Mouse (Mus musculus) layer of hippocampus, postnatal 10 days (tissue): ENCODE data around the gene Fam217b. TPM values are rescaled to one million over a fixed set of nuclear protein-coding genes. Genes with fewer than 3 reads are reported as not detected.

Experiments used
- DNase-seq, 2 experiments: peaks; one replicate each; pipeline ENCODE4 v3.0.0; 2021; ENCODE audit warnings: low spot score in 2 of 2
- long read RNA-seq: library from polyadenylated mRNA; stranded (forward); transcript quantifications from one replicate; pipeline ENCODE4 v2.0.0, GENCODE M21; 2023
- total RNA-seq, 2 experiments: library from RNA; stranded (reverse); gene quantifications; 2 replicates each; pipeline ENCODE4 v1.2.3; 2021

Gene Fam217b
- 10 to 100 TPM; 27.9 to 30.7 TPM for total RNA-seq
- long read RNA-seq, full-length matches to known transcripts: 5 of 8 reads
- long read RNA-seq, partial matches to known transcripts: 0 of 8 reads
- long read RNA-seq, other reads (novel, unspliced or antisense): 3 of 8 reads

DNA sequence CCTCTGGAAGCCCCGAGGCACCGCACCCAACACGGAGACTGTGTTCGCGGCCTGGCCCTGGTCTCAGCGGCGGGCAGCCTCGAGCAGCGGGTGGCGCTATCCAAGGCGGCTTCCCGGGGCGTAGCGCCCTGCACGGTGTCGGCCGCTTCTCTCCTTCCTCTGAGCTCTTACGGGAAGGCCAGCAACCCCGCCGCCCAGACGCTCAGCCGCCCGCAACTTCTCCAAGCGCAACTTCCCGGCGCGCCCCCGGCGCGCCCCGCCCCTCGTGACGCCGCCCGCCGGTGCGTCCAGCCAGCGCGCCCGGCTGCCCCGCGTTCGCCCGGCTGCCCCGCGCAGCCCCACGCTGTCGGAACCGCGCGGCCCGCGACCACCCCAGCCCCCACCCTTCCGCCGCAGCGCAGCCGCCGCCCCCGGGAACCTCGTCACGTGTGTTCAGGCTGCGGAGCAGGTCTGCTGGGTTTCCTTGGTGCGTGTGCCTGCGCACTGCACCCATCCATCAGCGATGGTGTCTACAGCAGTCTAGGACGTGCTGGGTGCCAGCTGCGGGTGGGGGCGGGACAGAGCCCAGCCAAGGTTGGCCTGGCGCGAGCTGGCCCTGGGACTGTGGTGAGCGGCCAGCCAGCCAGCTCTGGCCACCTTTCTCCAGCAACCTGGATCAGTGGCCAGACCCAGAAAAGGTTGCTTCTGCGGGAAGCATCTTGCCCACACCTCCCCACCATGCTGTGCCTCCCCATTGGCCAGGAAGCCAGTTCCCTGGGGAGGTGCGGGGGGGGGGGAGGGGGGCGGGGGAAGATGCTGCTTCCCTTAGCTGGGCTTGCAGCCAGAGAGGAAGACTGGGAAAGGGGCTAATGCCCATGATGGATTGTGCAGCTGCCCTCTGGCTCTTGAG is at the start of gene Fam217b, which contains the start of gene Ppp1r3d:
TSS of gene Fam217b (plus strand) at position 264 of the 889 bp plus-strand sequence.
TSS of gene Ppp1r3d (minus strand) at position 212 of the 889 bp plus-strand sequence.
- DNase-seq: peak; percentile 56 to 67

DNA sequence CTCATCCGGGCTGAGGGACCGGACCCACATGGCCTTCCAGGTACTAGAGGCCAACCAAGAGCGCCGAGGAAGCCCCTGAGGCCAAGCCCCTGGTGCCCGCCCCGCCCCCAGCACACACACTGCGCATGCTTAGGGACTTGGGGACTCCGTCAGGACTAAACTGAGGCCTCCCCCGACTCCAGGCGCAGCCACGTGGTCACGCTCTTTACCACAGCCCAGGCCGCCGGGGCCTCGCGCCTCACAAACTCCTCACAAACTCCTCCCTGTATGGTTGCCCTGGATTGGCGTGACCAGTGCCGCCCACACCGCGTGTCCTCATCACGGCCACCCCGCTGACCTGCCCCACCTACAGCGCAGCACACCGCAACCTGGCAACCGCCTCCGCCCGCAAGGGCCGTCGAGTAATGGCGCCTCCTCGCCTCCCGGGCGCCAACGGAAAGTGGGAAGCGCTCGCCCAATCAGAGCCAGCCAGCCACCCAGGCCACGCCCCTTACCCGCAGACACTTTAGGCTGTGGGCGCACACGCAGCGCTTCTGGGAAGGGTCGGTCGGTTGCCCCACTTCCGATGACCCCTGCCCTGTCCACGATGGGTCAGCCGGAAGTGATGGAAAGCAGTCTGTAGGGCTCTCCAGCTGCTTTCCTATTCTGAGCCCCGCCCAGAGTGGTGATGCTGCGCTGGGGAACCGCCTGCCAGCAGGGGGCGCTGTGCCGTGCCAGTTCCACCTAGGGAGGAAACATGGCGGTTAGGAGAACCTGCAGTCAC is 7.1 kb upstream of the Fam217b start, which contains the start of gene Sycp2:
TSS of gene Sycp2 (minus strand) at position 633 of the 763 bp plus-strand sequence.
- peak in 1 of 2 experiments; percentile 4 for DNase-seq

- no peak for DNase-seq
These were observed 5.3 kb upstream of the Fam217b start for GRCm38 (mm10) chr2:178409024-178409423.

DNA sequence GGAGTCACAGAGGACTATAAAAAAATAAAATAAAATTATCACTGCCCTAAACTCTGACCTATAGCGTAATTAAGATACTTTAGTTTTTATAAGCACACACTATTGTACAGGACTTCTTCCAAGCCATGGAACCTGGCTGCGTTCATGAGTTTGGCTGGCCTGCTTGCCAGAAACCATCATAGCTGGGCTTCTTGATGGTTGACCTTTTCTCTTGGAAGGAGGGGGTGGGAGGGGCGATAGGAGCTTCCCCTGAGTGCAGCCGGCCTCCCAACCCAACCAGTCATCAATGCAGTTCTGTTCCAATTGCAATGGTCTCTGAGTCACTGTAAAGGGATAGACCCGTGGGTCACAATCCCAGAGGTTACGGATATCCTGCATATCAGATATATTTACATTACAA is 4.0 kb upstream of the Fam217b start:
- DNase-seq: peak in 1 of 2 experiments; percentile 2

GRCm38 (mm10) chr2:178412598-178412997 is 1.7 kb upstream of the Fam217b start:
- peak in 1 of 2 experiments; percentile 10 for DNase-seq

GRCm38 (mm10) chr2:178413081-178413480 is 1.2 kb upstream of the Fam217b start:
- DNase-seq: peak; percentile 37 to 42

DNA sequence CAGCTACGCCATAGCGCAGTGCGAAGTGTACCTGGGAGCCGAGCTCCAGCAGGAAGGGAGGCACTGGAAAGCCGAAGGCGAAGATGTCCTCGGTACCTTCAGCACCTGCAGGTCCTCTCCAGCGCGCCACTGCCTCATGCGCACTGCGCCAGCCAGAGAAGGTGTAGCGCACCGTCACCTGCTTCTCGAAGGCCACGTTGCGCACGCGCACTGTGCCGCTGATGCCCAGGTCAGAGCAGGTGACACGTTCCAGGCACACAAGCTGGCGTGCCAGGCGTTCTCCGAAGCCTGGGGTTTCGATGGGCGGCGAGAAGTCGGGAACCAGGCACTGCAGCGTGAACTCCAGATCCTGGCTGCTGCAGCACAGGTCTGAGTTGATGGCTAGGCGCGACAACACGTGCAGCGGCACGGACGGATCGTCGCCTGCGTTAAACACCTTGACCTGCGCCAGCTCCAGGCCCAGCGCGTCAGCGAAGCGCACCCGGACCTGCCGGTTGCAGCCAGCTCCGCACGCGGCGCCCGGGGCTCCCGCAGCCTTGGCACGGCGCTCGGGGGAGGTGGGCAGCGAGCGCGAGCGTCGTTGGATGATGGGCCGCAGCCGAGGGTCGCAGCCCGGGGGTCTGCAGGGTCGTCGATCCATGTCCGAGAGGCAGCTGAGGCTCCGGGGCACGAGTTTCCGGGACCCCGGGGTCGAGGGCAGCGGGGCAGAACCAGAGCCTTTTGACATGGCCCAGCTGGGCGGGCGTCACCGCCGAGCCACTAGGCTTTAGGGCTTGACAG is 653 bp upstream of the Fam217b start:
- peak; percentile 30 to 57 for DNase-seq

GRCm38 (mm10) chr2:178415150-178415448 is 775 bp downstream of the Fam217b start:
- DNase-seq: no peak

DNA sequence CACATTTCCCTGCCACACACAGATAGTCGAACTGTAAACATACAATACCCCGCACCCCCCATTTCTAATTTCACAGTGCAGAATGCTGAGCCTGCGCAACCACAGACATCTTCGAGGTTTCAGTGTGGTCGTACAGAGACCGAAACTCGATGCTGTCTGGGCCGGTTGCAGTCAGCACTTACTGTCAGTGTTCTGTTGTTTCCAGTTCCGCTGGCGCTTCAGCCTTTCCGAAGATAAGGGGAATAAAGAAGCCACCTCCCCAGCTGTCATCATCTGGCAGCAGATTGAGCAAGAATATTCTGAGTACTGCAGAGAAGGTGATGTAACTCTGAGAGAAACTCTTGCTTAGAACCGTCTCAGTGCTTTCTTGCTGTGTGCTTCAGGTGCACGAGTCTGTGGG is 2.1 kb downstream of the Fam217b start:
- peak in 1 of 2 experiments; percentile 19 for DNase-seq

- DNase-seq: peak in 1 of 2 experiments; percentile 11
These were observed 2.6 kb downstream of the Fam217b start for GRCm38 (mm10) chr2:178416970-178417369.

DNA sequence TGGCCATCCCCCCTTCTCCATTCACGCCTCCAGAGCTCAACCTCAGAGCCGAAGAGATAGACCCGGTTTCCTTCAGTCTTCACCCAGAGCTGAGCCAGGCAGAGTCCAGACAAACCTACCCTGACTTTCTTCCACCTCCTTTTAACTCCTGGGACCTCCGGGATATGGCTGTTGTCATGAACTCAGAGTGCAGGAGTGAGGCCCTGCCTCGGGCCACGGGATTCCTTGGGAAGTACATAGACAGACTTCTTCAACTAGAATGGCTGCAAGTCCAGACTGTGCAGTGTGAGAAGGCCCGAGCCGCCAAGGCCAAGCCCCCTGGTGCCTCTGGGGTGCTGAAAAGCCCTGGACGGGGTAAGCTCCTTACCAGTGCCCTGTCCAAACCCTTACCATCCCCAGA is 6.3 kb downstream of the Fam217b start:
- peak in 1 of 2 experiments; percentile 7 for DNase-seq

DNA sequence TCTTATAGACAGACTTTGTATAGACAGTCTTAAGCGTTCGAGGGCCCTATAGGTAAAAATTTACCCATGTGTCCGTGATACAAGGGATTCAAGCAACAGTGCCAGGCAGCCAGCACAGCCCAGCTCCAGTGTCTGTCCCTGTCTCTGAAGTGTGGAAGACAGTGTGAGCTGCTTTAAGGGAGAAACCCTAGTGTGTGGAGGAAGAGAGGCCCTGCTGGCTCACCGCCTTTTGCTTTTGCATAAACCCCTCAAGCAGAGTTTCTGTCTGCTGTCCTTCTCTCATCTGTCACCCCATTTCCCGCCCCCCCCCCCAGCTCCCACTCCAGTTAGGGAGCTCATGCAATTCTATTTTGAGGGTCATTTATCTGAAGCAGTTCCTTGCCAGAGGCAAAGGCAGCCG is 7.3 kb downstream of the Fam217b start:
- peak in 1 of 2 experiments; percentile 10 for DNase-seq

DNA sequence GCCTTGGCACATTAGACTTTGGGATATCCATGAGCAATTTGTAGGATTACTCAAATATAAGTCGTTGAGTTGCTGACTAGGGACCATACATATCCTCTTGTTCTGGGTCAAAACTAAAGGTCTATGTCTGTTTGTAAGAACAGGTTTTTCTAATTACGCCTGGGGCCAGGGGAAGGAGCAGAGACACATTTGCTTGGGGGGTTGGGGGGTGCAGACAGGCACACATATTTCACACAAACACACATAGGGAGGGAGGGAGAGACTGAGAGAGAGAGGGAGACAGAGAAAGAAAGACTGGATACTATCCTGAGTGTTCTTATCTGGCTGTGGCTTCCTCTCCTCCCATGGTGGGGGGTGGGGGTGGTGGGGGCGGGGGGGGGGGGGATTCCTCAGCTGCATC is 7.9 kb downstream of the Fam217b start:
- DNase-seq: no peak

- DNase-seq: no peak
These were observed 8.9 kb downstream of the Fam217b start for GRCm38 (mm10) chr2:178423223-178423622.

DNA sequence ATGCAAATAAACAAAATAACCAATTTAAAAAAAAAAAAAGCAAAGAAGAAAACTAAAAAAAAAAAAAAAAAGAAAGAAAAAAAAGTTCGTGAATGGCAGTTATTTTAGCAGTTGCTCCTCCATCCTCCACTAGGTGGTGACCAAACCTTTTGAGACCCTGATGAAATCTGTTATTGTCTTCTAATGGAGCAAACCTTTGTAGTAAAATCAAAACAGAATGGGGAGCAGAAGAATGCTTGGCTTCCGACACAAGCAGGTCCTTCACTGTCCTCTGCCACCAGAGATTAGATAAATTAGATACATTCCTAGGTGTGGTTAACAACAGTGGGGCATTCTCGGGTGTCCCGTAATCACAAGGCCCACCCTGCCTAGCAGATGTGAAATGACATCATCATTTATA is 11.9 kb downstream of the Fam217b start:
- peak; percentile 43 to 58 for DNase-seq

DNA sequence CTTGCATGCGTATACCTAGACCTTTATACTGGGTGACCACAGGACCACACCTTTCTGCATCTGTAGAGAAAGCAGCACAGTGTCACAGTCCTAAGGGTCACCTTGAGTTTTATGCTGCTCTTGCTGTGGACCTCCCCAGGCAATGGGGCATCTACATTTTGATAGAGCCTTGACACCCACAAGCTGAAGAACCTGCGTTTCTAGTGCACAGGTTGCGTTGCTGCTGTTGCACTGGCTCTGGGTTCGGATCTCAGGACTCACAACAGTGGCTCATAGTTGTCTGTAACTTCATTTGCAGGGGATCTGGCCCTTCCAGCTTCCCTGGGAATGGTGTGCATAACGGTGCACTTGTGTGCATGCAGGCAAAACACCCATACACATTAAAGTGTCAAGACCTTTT is 12.9 kb downstream of the Fam217b start:
- no peak for DNase-seq

GRCm38 (mm10) chr2:178428183-178428582 is 13.9 kb downstream of the Fam217b start:
- peak in 1 of 2 experiments; percentile 3 for DNase-seq

DNA sequence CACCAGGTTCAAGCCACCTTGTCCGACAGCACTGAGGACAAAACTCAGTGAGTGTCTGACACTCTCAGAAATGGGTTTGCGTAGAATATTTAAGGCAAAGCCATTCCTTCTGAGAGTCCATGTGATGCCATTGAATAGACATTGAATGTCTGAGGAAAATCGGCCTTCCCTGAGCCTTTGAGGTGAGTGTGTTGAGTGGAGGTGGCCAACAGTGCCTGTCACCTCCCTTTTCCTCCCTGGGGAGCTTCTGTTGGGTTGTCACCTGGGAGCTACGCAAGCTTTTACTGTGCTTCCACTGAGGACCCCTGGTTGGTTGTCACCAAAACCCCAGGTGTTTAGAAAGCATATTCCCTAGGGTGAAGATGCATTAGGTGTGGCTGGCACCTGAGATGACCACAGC is 14.4 kb downstream of the Fam217b start:
- DNase-seq: no peak

- no peak for DNase-seq
These were observed 15.1 kb downstream of the Fam217b start for GRCm38 (mm10) chr2:178429426-178429825.

- no peak for DNase-seq
These were observed 15.9 kb downstream of the Fam217b start, which contains the start of gene Cdh26 for GRCm38 (mm10) chr2:178430231-178430630. Gene Cdh26, plus strand, starts transcription at chr2:178430531.

- DNase-seq: no peak
These were observed 19.2 kb downstream of the Fam217b start for GRCm38 (mm10) chr2:178433495-178433894.
